In the genomic region with DNA sequence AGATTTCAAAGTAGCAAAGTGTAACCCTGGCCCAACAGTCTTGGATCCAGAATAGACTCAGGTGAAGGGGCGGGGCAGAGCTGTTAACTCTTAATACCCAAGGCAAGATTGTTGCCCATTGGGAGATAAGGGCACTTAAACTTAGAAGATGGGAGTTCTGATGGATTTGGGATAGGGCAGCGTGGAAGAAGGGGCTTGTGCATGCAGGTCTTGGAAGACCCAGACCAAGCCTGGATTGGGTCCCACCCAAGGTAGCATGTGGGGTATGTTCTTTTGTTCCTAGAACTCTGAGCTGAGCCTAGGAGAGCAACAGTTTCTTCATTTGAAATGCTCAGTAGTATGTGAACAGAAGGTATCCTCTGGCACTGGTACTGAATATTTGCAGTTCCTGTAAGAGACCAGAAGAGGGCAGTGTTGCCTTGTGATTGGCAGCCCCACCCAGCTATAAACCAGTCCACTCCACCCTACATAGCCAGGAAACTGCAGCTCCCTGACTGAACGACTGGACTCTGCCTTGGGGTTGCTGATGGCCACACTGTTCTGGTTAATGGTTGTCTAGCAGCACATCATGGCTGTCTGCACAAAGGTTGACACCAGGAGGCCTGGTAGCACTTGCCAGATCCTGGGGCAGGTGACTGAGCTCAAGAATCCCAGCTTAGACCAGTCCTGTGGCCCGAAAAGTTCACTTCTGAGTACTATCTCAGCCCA, we compare ENCODE assay signal across 8 mouse cellular contexts. TPM values are rescaled to one million over a fixed set of nuclear protein-coding genes. Genes with fewer than 3 reads are reported as not detected.
DNase-seq lines count a peak whose midpoint lies in the region; ATAC-seq and TF ChIP-seq lines count a peak whose summit lies in the region.

No protein-coding gene starts in this region.

- 55% methylated on average over 4 of the region's 4 CpGs for WGBS in bone marrow, adult 2 months
- 58% methylated on average over 4 of the region's 4 CpGs for WGBS in embryonic facial prominence, embryonic 14.5 days
- WGBS in heart, embryonic 14.5 days: 67% methylated on average over 4 of the region's 4 CpGs
- 55% methylated on average over 4 of the region's 4 CpGs for WGBS in liver, embryonic 15.5 days (ENCODE audit: insufficient replicate concordance)
- 65% methylated on average over 4 of the region's 4 CpGs for WGBS in neural tube, embryonic 15.5 days

- H3K4me1 ChIP-seq in G1E (ENCODE audit: insufficient read depth, low read depth, low read length): peaks cover 82% of the 10 kb centered on the region
- H3K4me1 ChIP-seq in bone marrow, adult 2 months (ENCODE audit: control insufficient read depth, insufficient read depth, low read length): peaks cover 3% of the 10 kb centered on the region; the same call in 1 of the 2 replicates
- peaks cover 32% of the 10 kb centered on the region for H3K4me1 ChIP-seq in embryonic facial prominence, embryonic 14.5 days (ENCODE audit: control insufficient read depth, insufficient read depth, low read length)
- H3K4me1 ChIP-seq in heart, embryonic 14.5 days (ENCODE audit: control insufficient read depth in 2 of 2, insufficient read depth in 2 of 2, low read length in 2 of 2): peaks cover 22 to 36% of the 10 kb centered on the region in 2 experiments
- H3K4me1 ChIP-seq in liver, embryonic 15.5 days (replicated peaks): peaks cover 89% of the 10 kb centered on the region
- H3K4me1 ChIP-seq in neural tube, embryonic 15.5 days: peaks cover 54% of the 10 kb centered on the region

- no peaks in the 10 kb centered on the region for H3K9me3 ChIP-seq in G1E (replicated peaks)
- H3K9me3 ChIP-seq in embryonic facial prominence, embryonic 14.5 days (ENCODE audit: control insufficient read depth, low read length): no peaks in the 10 kb centered on the region
- H3K9me3 ChIP-seq in heart, embryonic 14.5 days (ENCODE audit: control insufficient read depth, low read length): no peaks in the 10 kb centered on the region
- no peaks in the 10 kb centered on the region for H3K9me3 ChIP-seq in liver, embryonic 15.5 days (replicated peaks)
- no peaks in the 10 kb centered on the region for H3K9me3 ChIP-seq in neural tube, embryonic 15.5 days (replicated peaks)

- H3K27me3 ChIP-seq in G1E (ENCODE audit: insufficient read depth, low read length): no peaks in the 10 kb centered on the region
- H3K27me3 ChIP-seq in embryonic facial prominence, embryonic 14.5 days (replicated peaks; ENCODE audit: control insufficient read depth, insufficient read depth, low read length): no peaks in the 10 kb centered on the region
- no peaks in the 10 kb centered on the region for H3K27me3 ChIP-seq in heart, embryonic 14.5 days (ENCODE audit: control insufficient read depth, insufficient read depth, low read length)
- no peaks in the 10 kb centered on the region for H3K27me3 ChIP-seq in liver, embryonic 15.5 days
- no peaks in the 10 kb centered on the region for H3K27me3 ChIP-seq in neural tube, embryonic 15.5 days (replicated peaks)

- peak overlapping the region; percentile 30; the same call in 1 of the 2 replicates for H3K9ac ChIP-seq in embryonic facial prominence, embryonic 14.5 days (ENCODE audit: low read depth, low read length)
- peak overlapping the region; percentile 1; the same call in 1 of the 2 replicates for H3K9ac ChIP-seq in heart, embryonic 14.5 days (ENCODE audit: low read length)
- H3K9ac ChIP-seq in liver, embryonic 15.5 days: no peak overlapping the region
- no peak overlapping the region for H3K9ac ChIP-seq in neural tube, embryonic 15.5 days (replicated peaks)

- TF ChIP-seq POLR2A in bone marrow, adult 2 months (IDR thresholded peaks at IDR 0.05; ENCODE audit: borderline replicate concordance, control insufficient read depth, low read depth, low read length): no peak

- H3K36me3 ChIP-seq in G1E (replicated peaks): peaks cover 73% of the 10 kb centered on the region
- H3K36me3 ChIP-seq in embryonic facial prominence, embryonic 14.5 days (ENCODE audit: control insufficient read depth, insufficient read depth, low read length): peaks cover 44% of the 10 kb centered on the region
- H3K36me3 ChIP-seq in heart, embryonic 14.5 days (ENCODE audit: control insufficient read depth, insufficient read depth, low read length): peaks cover 50% of the 10 kb centered on the region
- H3K36me3 ChIP-seq in liver, embryonic 15.5 days (replicated peaks): peaks cover 42% of the 10 kb centered on the region
- H3K36me3 ChIP-seq in neural tube, embryonic 15.5 days: peaks cover 29% of the 10 kb centered on the region

- TF ChIP-seq CTCF in G1E (IDR thresholded peaks at IDR 0.05; ENCODE audit: low read depth, low read length): peak; percentile 94
- peak; percentile 88 for TF ChIP-seq CTCF in bone marrow, adult 2 months (IDR thresholded peaks at IDR 0.05; ENCODE audit: control insufficient read depth, insufficient read depth, low read length)

- peak overlapping the region; percentile 36; the same call in 1 of the 2 replicates for H3K4me3 ChIP-seq in G1E (ENCODE audit: low read depth, low read length)
- no peak overlapping the region for H3K4me3 ChIP-seq in bone marrow, adult 2 months (replicated peaks; ENCODE audit: control insufficient read depth, low read depth, low read length)
- no peak overlapping the region for H3K4me3 ChIP-seq in embryonic facial prominence, embryonic 14.5 days (ENCODE audit: low read depth, low read length)
- H3K4me3 ChIP-seq in heart, embryonic 14.5 days (ENCODE audit: control insufficient read depth in 1 of 2, insufficient read depth in 1 of 2, low read depth in 1 of 2, low read length in 2 of 2): no peak overlapping the region
- H3K4me3 ChIP-seq in liver, embryonic 15.5 days (replicated peaks): no peak overlapping the region
- no peak overlapping the region for H3K4me3 ChIP-seq in neural tube, embryonic 15.5 days (replicated peaks)

- H3K4me2 ChIP-seq in embryonic facial prominence, embryonic 14.5 days (ENCODE audit: low read depth, low read length): no peak overlapping the region
- no peak overlapping the region for H3K4me2 ChIP-seq in heart, embryonic 14.5 days (ENCODE audit: low read length)
- H3K4me2 ChIP-seq in liver, embryonic 15.5 days: 0 out of 2 replicates have a peak overlapping the region, but pooled peaks have one; percentile 8
- H3K4me2 ChIP-seq in neural tube, embryonic 15.5 days: no peak overlapping the region

- peak; percentile 47 for DNase-seq in G1E (ENCODE audit: low spot score)
- DNase-seq in embryonic facial prominence, embryonic 14.5 days (ENCODE audit: low spot score): peak; percentile 87
- peak; percentile 82 to 95 for DNase-seq in kidney, postnatal 25 days
- peak; percentile 92 for DNase-seq in yolk sac, embryonic 10.5 days (ENCODE audit: low spot score)

- ATAC-seq in G1E (ENCODE audit: extremely low read depth, insufficient number of reproducible peaks, low FRiP score, poor library complexity, severe bottlenecking): peak; percentile 24
- ATAC-seq in embryonic facial prominence, embryonic 14.5 days (ENCODE audit: low read depth): peak; percentile 16
- ATAC-seq in heart, embryonic 14.5 days (ENCODE audit: insufficient number of reproducible peaks, insufficient read depth, low FRiP score, low read depth): no peak
- ATAC-seq in liver, embryonic 15.5 days (ENCODE audit: insufficient read depth): peak; percentile 38
- ATAC-seq in neural tube, embryonic 15.5 days (ENCODE audit: low FRiP score): no peak

- H3K27ac ChIP-seq in bone marrow, adult 2 months (ENCODE audit: control insufficient read depth, insufficient read depth, low read depth, low read length, poor library complexity): no peak overlapping the region
- H3K27ac ChIP-seq in embryonic facial prominence, embryonic 14.5 days (replicated peaks; ENCODE audit: low read depth, low read length): no peak overlapping the region; the same call in 1 of the 2 replicates
- H3K27ac ChIP-seq in heart, embryonic 14.5 days (replicated peaks in 1 of 2; ENCODE audit: control insufficient read depth in 1 of 2, insufficient read depth in 1 of 2, low read depth in 2 of 2, low read length in 2 of 2): 0 out of 4 replicates have a peak overlapping the region, but pooled peaks of 1 of the 2 experiments have one; percentile 1
- peak overlapping the region; percentile 94 for H3K27ac ChIP-seq in liver, embryonic 15.5 days (replicated peaks)
- peak overlapping the region; percentile 63 for H3K27ac ChIP-seq in neural tube, embryonic 15.5 days (replicated peaks)

RNA-seq across cellular contexts. Expression of gene Slc25a10, which starts 2.4 kb away (rescaled TPM):
- total RNA-seq in G1E (2014; fragmentation: Nextera tagmentation) (18.2 and 18.7 TPM in 2 replicates), G1E (2017) (22.1 and 27.6 TPM in 2 replicates)
- 38.7 and 45.3 TPM in 2 replicates for polyA plus RNA-seq in G1E (2012)
- polyA plus RNA-seq in bone marrow, adult 2 months (2011; ENCODE audit: insufficient read depth, insufficient read length, low replicate concordance, missing spikeins): 20.6 and 21.0 TPM in 2 replicates
- 47.6 and 53.1 TPM in 2 replicates for polyA plus RNA-seq in embryonic facial prominence, embryonic 14.5 days (2014; fragmentation: Nextera tagmentation; extraction: Ambion mirVana)
- polyA plus RNA-seq in heart, embryonic 14.5 days (2014; fragmentation: Nextera tagmentation; extraction: Ambion mirVana): 39.4 and 41.7 TPM in 2 replicates
- polyA plus RNA-seq in liver, embryonic 15.5 days (2015; fragmentation: Nextera tagmentation; extraction: Ambion mirVana): 42.8 and 46.5 TPM in 2 replicates
- polyA plus RNA-seq in neural tube, embryonic 15.5 days (2015; fragmentation: Nextera tagmentation; extraction: Ambion mirVana): 27.6 and 33.6 TPM in 2 replicates

RNA-seq across cellular contexts. Expression of gene Mrpl12, which starts 4.8 kb away (rescaled TPM):
- total RNA-seq in G1E (2014; fragmentation: Nextera tagmentation) (60.5 and 63.2 TPM in 2 replicates), G1E (2017) (125 and 140 TPM in 2 replicates)
- polyA plus RNA-seq in G1E (2012): 514 and 633 TPM in 2 replicates
- 60.4 and 87.1 TPM in 2 replicates for polyA plus RNA-seq in bone marrow, adult 2 months (2011; ENCODE audit: insufficient read depth, insufficient read length, low replicate concordance, missing spikeins)
- 135 and 148 TPM in 2 replicates for polyA plus RNA-seq in embryonic facial prominence, embryonic 14.5 days (2014; fragmentation: Nextera tagmentation; extraction: Ambion mirVana)
- polyA plus RNA-seq in heart, embryonic 14.5 days (2014; fragmentation: Nextera tagmentation; extraction: Ambion mirVana): 225 and 239 TPM in 2 replicates
- polyA plus RNA-seq in liver, embryonic 15.5 days (2015; fragmentation: Nextera tagmentation; extraction: Ambion mirVana): 89.5 and 90.2 TPM in 2 replicates
- 142 and 144 TPM in 2 replicates for polyA plus RNA-seq in neural tube, embryonic 15.5 days (2015; fragmentation: Nextera tagmentation; extraction: Ambion mirVana)

RNA-seq across cellular contexts. Expression of gene Arl16, which starts 21.8 kb away (rescaled TPM):
- total RNA-seq in G1E (2014; fragmentation: Nextera tagmentation): 18.0 and 24.5 TPM in 2 replicates
- total RNA-seq in G1E (2017): 17.0 and 24.5 TPM in 2 replicates
- 21.0 and 26.0 TPM in 2 replicates for polyA plus RNA-seq in G1E (2012)
- 5.5 and 6.7 TPM in 2 replicates for polyA plus RNA-seq in bone marrow, adult 2 months (2011; ENCODE audit: insufficient read depth, insufficient read length, low replicate concordance, missing spikeins)
- 43.2 and 46.4 TPM in 2 replicates for polyA plus RNA-seq in embryonic facial prominence, embryonic 14.5 days (2014; fragmentation: Nextera tagmentation; extraction: Ambion mirVana)
- 40.0 and 44.4 TPM in 2 replicates for polyA plus RNA-seq in heart, embryonic 14.5 days (2014; fragmentation: Nextera tagmentation; extraction: Ambion mirVana)
- 13.7 and 14.0 TPM in 2 replicates for polyA plus RNA-seq in liver, embryonic 15.5 days (2015; fragmentation: Nextera tagmentation; extraction: Ambion mirVana)
- 68.1 and 76.7 TPM in 2 replicates for polyA plus RNA-seq in neural tube, embryonic 15.5 days (2015; fragmentation: Nextera tagmentation; extraction: Ambion mirVana)

RNA-seq across cellular contexts. Expression of gene Ccdc137, which starts 31.3 kb away (rescaled TPM):
- 32.4 and 41.7 TPM in 2 replicates for total RNA-seq in G1E (2014; fragmentation: Nextera tagmentation)
- 41.2 and 42.8 TPM in 2 replicates for total RNA-seq in G1E (2017)
- 44.7 and 55.5 TPM in 2 replicates for polyA plus RNA-seq in G1E (2012)
- polyA plus RNA-seq in bone marrow, adult 2 months (2011; ENCODE audit: insufficient read depth, insufficient read length, low replicate concordance, missing spikeins): 19.2 and 29.6 TPM in 2 replicates
- polyA plus RNA-seq in embryonic facial prominence, embryonic 14.5 days (2014; fragmentation: Nextera tagmentation; extraction: Ambion mirVana): 27.7 and 27.9 TPM in 2 replicates
- 19.5 and 20.2 TPM in 2 replicates for polyA plus RNA-seq in heart, embryonic 14.5 days (2014; fragmentation: Nextera tagmentation; extraction: Ambion mirVana)
- 13.0 and 14.2 TPM in 2 replicates for polyA plus RNA-seq in liver, embryonic 15.5 days (2015; fragmentation: Nextera tagmentation; extraction: Ambion mirVana)
- 24.5 and 26.6 TPM in 2 replicates for polyA plus RNA-seq in neural tube, embryonic 15.5 days (2015; fragmentation: Nextera tagmentation; extraction: Ambion mirVana)

RNA-seq across cellular contexts. Expression of gene Oxld1, which starts 31.3 kb away (rescaled TPM):
- total RNA-seq in G1E (2014; fragmentation: Nextera tagmentation) (15.2 and 17.4 TPM in 2 replicates), G1E (2017) (24.9 and 25.6 TPM in 2 replicates)
- polyA plus RNA-seq in G1E (2012): 16.7 and 17.1 TPM in 2 replicates
- polyA plus RNA-seq in bone marrow, adult 2 months (2011; ENCODE audit: insufficient read depth, insufficient read length, low replicate concordance, missing spikeins): 2.0 and 4.4 TPM in 2 replicates
- polyA plus RNA-seq in embryonic facial prominence, embryonic 14.5 days (2014; fragmentation: Nextera tagmentation; extraction: Ambion mirVana): 12.8 and 15.3 TPM in 2 replicates
- 24.9 and 26.0 TPM in 2 replicates for polyA plus RNA-seq in heart, embryonic 14.5 days (2014; fragmentation: Nextera tagmentation; extraction: Ambion mirVana)
- polyA plus RNA-seq in liver, embryonic 15.5 days (2015; fragmentation: Nextera tagmentation; extraction: Ambion mirVana): 6.8 and 7.1 TPM in 2 replicates
- 12.1 and 12.8 TPM in 2 replicates for polyA plus RNA-seq in neural tube, embryonic 15.5 days (2015; fragmentation: Nextera tagmentation; extraction: Ambion mirVana)

Comparison
In these comparisons a context has a peak if more than half of its experiments do, and no peak if none do; other contexts are left out.
1. ATAC-seq: peak in G1E (single experiment), embryonic facial prominence, embryonic 14.5 days (single experiment) and liver, embryonic 15.5 days (single experiment); none in heart, embryonic 14.5 days (single experiment) and neural tube, embryonic 15.5 days (single experiment).
2. H3K27ac ChIP-seq: peak in liver, embryonic 15.5 days (single experiment) and neural tube, embryonic 15.5 days (single experiment); none in bone marrow, adult 2 months (single experiment) and embryonic facial prominence, embryonic 14.5 days (single experiment).
3. H3K9ac ChIP-seq: peak in embryonic facial prominence, embryonic 14.5 days (single experiment) and heart, embryonic 14.5 days (single experiment); none in liver, embryonic 15.5 days (single experiment) and neural tube, embryonic 15.5 days (single experiment).
4. Peak in every context shown above with its lines, with median percentiles within 50 percentile points of each other: DNase-seq.